Mouse (Mus musculus): ENCODE results near the gene Tap2.
A peak's percentile ranks its signal among the peaks of the same experiment; 100 is the strongest.

The Tap2 gene

DNA sequence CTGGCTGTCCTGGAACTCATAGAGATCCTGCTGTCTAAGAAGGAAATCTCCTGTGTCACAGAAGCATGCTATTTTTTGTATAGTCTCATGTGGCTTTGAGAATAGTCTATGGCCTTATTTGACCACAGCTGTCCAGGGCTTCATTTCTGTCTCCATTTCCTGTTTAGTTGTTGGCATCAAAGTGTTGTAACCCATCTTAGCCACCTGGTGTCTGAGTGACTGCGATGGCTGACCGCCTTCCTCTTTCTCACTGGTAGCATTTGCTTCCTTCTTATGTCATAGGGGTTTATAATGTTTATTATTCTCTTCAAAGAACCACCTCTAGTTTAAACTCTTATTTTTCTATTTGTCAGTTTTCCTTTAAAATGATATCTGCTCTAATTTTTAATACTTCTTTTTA, 45.4 kb downstream of the Tap2 start:
- DNase-seq (ENCODE audit: low read depth in 1 of 2, low spot score in 2 of 2), result no peak

- no peak for DNase-seq (ENCODE audit: low read depth in 1 of 2, low spot score in 2 of 2)
Observed at GRCm38 (mm10) chr17:34249361-34249760, 46.0 kb downstream of the Tap2 start.

- DNase-seq (ENCODE audit: low read depth in 1 of 2, low spot score in 2 of 2), result no peak
Observed at GRCm38 (mm10) chr17:34249878-34250277, 46.6 kb downstream of the Tap2 start.

- DNase-seq (ENCODE audit: low read depth in 1 of 2, low spot score in 2 of 2), result no peak
Observed at GRCm38 (mm10) chr17:34251666-34252065, 48.3 kb downstream of the Tap2 start.

DNA sequence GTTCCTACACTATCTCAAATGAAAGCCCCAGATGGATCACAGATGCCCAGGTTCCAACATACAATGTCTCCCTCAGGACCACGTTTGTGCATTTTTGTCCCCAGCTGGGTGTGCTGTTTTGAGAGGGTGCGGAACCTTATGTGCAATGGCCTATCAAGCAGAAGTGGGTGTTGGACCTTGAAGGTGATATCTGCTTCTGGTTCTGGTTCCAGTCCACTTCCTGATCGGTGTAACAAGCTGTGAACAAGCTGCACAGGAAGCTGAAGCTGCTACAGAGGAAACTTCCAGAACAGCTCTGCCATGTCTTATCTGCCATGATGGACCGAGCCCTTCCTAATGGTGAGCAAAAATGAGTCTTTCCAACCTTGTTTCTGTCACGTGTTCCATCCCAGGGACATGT, 53.2 kb downstream of the Tap2 start:
- no peak for DNase-seq (ENCODE audit: low read depth in 1 of 2, low spot score in 2 of 2)

GRCm38 (mm10) chr17:34257594-34258375, 54.5 kb downstream of the Tap2 start, which contains the start of gene H2-Ab1:
Gene H2-Ab1 (plus strand): TSS chr17:34257689.
- DNase-seq (ENCODE audit: low read depth in 1 of 2, low spot score in 2 of 2), result peak; percentile 90 to 97

- no peak for DNase-seq (ENCODE audit: low read depth in 1 of 2, low spot score in 2 of 2)
Observed at GRCm38 (mm10) chr17:34260551-34260950, 57.2 kb downstream of the Tap2 start.

DNA sequence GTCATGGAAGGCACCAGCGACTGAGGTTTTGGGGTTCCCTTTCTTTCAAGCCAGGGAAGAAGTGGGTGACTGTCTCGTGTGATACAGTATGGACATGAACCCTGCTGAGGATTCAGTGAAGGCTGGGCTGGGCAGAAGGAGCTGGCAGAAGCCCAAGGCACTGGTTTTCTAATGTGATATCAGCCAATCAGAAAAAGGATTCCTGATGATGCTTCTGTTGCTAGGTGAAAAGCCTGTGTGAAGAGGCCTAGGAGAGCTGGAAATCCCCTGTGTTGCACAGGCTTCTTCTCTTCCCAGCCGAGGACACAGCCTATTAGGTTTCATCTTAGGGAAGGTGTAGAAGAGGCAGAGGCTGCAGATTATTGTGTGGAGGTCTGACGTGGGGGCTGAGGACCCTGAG, 58.2 kb downstream of the Tap2 start:
- DNase-seq (ENCODE audit: low read depth in 1 of 2, low spot score in 2 of 2), result peak; percentile 41 to 80

DNA sequence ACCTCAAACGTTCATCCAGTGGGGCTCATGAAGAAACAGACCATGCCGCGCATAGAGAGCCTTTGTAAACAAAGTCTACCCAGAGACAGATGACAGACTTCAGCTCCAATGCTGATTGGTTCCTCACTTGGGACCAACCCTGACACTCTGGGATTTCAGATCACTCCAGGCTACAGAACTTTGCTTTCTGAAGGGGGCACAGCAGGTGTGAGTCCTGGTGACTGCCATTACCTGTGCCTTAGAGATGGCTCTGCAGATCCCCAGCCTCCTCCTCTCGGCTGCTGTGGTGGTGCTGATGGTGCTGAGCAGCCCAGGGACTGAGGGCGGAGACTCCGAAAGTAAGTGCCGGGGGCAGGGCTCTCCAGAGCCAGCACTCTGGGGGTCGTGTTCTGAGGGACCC, 59.7 kb downstream of the Tap2 start:
- DNase-seq (ENCODE audit: low read depth in 1 of 2, low spot score in 2 of 2), result peak in 1 of 2 experiments; percentile 78

- DNase-seq (ENCODE audit: low read depth in 1 of 2, low spot score in 2 of 2), result no peak
Observed at GRCm38 (mm10) chr17:34263811-34264371, 60.6 kb downstream of the Tap2 start.

- no peak for DNase-seq (ENCODE audit: low read depth in 1 of 2, low spot score in 2 of 2)
Observed at GRCm38 (mm10) chr17:34264452-34265351, 61.4 kb downstream of the Tap2 start.
